Mouse (Mus musculus): ENCODE measurements around the gene Cadm4. TPM values are rescaled to one million over a fixed set of nuclear protein-coding genes. Genes with fewer than 3 reads are reported as not detected.

Cadm4 gene
- polyA plus RNA-seq (2012; rRNA removed): 54.7 and 66.4 TPM in 2 replicates

DNA sequence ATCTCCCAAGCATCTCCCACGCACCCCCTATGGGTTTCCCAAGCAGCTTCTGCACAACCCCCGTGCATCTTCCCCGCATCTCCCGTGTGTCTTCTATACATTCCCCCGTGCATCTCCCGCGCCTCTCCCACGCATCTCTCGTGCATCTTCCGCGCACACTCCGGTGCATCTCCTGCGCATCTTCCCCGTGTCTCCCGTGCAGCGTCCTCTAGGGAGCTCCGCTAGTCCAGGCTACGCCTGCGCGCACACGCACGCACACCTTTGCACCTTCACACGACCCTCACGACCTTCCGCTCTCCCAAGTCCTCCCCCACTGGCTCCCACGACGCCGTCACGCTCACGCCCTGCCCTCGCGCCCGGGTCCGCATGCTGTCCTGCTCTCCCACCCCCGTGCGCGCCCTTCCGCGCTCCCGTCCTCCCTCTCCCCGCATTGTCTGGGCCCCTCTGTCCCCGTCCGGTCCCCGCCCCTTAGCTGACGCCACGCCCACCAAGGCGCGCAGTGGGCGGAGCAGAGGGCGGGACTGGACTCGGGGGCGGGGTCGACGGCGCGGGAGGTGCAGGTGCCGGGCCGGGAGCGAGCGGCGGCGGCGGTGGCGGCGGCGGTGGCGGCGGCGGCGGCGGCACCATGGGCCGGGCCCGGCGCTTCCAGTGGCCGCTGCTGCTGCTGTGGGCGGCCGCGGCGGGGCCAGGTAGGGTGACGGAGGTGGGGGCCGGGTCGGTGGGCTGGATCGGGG, at the start of gene Cadm4:
Gene Cadm4, plus strand, starts transcription at position 550 of the 734 bp plus-strand sequence.
- Histone ChIP-seq H3K4me1 (ENCODE audit: control insufficient read depth, insufficient read depth, low read length) (0 out of 2 replicates have a peak, but pooled peaks cover 4% of the 10 kb centered on the region), H3K27ac (ENCODE audit: insufficient read depth, low read depth, low read length) (no peak within 1 kb of the TSS), H3K4me3 (ENCODE audit: insufficient read depth, low read depth, low read length) (peak within 1 kb of the TSS; percentile 66), H3K36me3 (ENCODE audit: control insufficient read depth, insufficient read depth, low read length) (no peaks in the 10 kb centered on the region), H3K27me3 (replicated peaks; ENCODE audit: control insufficient read depth, insufficient read depth, low read length) (no peaks in the 10 kb centered on the region)
- 1% methylated on average over 79 of the region's 83 CpGs for WGBS
- no peak for TF ChIP-seq CTCF (conservative IDR thresholded peaks at IDR 0.05; ENCODE audit: insufficient read depth, insufficient read length, low read depth, low read length)
- no peak for TF ChIP-seq POLR2A (IDR thresholded peaks at IDR 0.05; ENCODE audit: low read depth, low read length)
- DNase-seq: peak; percentile 85

- H3K4me1 ChIP-seq (ENCODE audit: control insufficient read depth, insufficient read depth, low read length): no peaks in the 10 kb centered on the region
- 81% methylated on average over 5 of the region's 5 CpGs for WGBS
- H3K27me3 ChIP-seq (replicated peaks; ENCODE audit: control insufficient read depth, insufficient read depth, low read length): no peaks in the 10 kb centered on the region
- no peak overlapping the region for H3K4me3 ChIP-seq (ENCODE audit: insufficient read depth, low read depth, low read length)
- no peaks in the 10 kb centered on the region for H3K36me3 ChIP-seq (ENCODE audit: control insufficient read depth, insufficient read depth, low read length)
- no peak overlapping the region for H3K27ac ChIP-seq (ENCODE audit: insufficient read depth, low read depth, low read length)
- no peak for DNase-seq
- TF ChIP-seq POLR2A (IDR thresholded peaks at IDR 0.05; ENCODE audit: low read depth, low read length) (no peak), CTCF (conservative IDR thresholded peaks at IDR 0.05; ENCODE audit: insufficient read depth, insufficient read length, low read depth, low read length) (no peak)
Measured at GRCm38 (mm10) chr7:24435305-24435704, 46.5 kb upstream of the Cadm4 start.

- WGBS: 58% methylated on average over 10 of the region's 10 CpGs
- no peaks in the 10 kb centered on the region for H3K4me1 ChIP-seq (ENCODE audit: control insufficient read depth, insufficient read depth, low read length)
- H3K4me3 ChIP-seq (ENCODE audit: insufficient read depth, low read depth, low read length): no peak overlapping the region
- no peak overlapping the region for H3K27ac ChIP-seq (ENCODE audit: insufficient read depth, low read depth, low read length)
- TF ChIP-seq CTCF (conservative IDR thresholded peaks at IDR 0.05; ENCODE audit: insufficient read depth, insufficient read length, low read depth, low read length) (no peak), POLR2A (IDR thresholded peaks at IDR 0.05; ENCODE audit: low read depth, low read length) (no peak)
- no peak for DNase-seq
- H3K27me3 ChIP-seq (replicated peaks; ENCODE audit: control insufficient read depth, insufficient read depth, low read length): no peaks in the 10 kb centered on the region
- no peaks in the 10 kb centered on the region for H3K36me3 ChIP-seq (ENCODE audit: control insufficient read depth, insufficient read depth, low read length)
Measured at GRCm38 (mm10) chr7:24437981-24438380, 43.8 kb upstream of the Cadm4 start.

DNA sequence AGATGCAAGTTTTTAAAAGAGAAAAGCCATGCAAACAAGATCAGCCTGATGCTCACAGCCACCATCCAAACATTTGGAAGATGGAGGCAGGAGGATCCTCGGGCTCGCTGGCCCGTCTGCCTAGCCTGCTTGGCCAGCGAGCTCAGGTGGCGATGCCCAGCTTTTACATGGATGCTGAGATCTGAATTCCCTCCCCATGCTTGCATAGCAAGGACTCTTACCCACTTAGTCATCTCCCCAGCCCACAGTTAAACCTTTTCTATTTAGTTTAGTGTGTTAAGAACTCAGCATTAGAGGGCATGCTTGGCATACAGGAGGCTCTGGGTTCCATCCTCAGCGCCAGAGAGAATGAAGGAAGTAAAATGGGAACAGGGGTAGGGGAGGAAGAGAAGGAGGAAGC, 42.6 kb upstream of the Cadm4 start:
- Histone ChIP-seq H3K36me3 (ENCODE audit: control insufficient read depth, insufficient read depth, low read length) (no peaks in the 10 kb centered on the region), H3K4me1 (ENCODE audit: control insufficient read depth, insufficient read depth, low read length) (no peaks in the 10 kb centered on the region), H3K27me3 (replicated peaks; ENCODE audit: control insufficient read depth, insufficient read depth, low read length) (no peaks in the 10 kb centered on the region), H3K27ac (ENCODE audit: insufficient read depth, low read depth, low read length) (no peak overlapping the region), H3K4me3 (ENCODE audit: insufficient read depth, low read depth, low read length) (no peak overlapping the region)
- 77% methylated on average over 6 of the region's 6 CpGs for WGBS
- no peak for TF ChIP-seq POLR2A (IDR thresholded peaks at IDR 0.05; ENCODE audit: low read depth, low read length)
- TF ChIP-seq CTCF (conservative IDR thresholded peaks at IDR 0.05; ENCODE audit: insufficient read depth, insufficient read length, low read depth, low read length): no peak
- no peak for DNase-seq

DNA sequence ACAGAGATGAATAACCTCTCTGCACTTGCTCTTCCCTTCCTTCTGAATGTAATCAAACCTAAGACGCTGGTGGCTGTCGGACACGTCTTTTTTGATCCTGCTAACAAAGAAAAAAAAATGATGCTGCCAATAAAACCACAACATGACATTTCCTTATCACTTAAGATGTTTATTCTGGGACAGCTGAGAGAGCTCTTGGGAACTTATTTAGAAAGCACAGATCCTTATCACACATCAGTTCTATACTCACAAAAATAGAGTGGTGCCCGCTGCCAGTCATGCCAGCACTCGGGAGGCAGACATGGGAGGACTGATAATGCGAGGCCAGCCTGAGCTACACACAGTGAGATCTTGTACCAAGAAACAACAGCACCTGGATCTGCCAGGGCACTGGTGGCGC, 41.9 kb upstream of the Cadm4 start:
- no peak for DNase-seq
- Histone ChIP-seq H3K4me1 (ENCODE audit: control insufficient read depth, insufficient read depth, low read length) (no peaks in the 10 kb centered on the region), H3K36me3 (ENCODE audit: control insufficient read depth, insufficient read depth, low read length) (no peaks in the 10 kb centered on the region), H3K27me3 (replicated peaks; ENCODE audit: control insufficient read depth, insufficient read depth, low read length) (no peaks in the 10 kb centered on the region), H3K27ac (ENCODE audit: insufficient read depth, low read depth, low read length) (no peak overlapping the region), H3K4me3 (ENCODE audit: insufficient read depth, low read depth, low read length) (no peak overlapping the region)
- WGBS: 68% methylated on average over 7 of the region's 7 CpGs
- TF ChIP-seq CTCF (conservative IDR thresholded peaks at IDR 0.05; ENCODE audit: insufficient read depth, insufficient read length, low read depth, low read length) (no peak), POLR2A (IDR thresholded peaks at IDR 0.05; ENCODE audit: low read depth, low read length) (no peak)

DNA sequence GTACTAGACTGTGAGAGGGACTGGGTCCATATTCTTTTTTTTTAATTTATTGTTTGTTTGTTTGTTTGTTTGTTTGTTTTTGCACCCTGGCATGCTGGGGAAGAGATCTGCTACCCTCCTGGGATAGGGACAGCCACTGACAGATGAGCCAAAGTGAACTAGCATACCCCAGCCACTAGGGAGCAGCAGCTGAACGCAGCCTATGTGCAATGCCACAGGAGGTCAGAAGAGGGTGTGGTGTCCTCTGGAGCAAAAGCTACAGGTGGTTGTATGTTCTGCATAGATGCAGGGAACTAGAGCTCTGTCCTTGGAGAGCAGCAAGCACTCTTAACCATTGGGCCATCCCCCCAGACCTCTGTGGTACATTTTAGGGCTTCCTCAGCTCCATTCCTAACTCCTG, 40.0 kb upstream of the Cadm4 start:
- Histone ChIP-seq H3K4me1 (ENCODE audit: control insufficient read depth, insufficient read depth, low read length) (no peaks in the 10 kb centered on the region), H3K4me3 (ENCODE audit: insufficient read depth, low read depth, low read length) (no peak overlapping the region), H3K27me3 (replicated peaks; ENCODE audit: control insufficient read depth, insufficient read depth, low read length) (no peaks in the 10 kb centered on the region), H3K36me3 (ENCODE audit: control insufficient read depth, insufficient read depth, low read length) (no peaks in the 10 kb centered on the region), H3K27ac (ENCODE audit: insufficient read depth, low read depth, low read length) (no peak overlapping the region)
- 14% methylated on average over 1 of the region's 1 CpGs for WGBS
- TF ChIP-seq POLR2A (IDR thresholded peaks at IDR 0.05; ENCODE audit: low read depth, low read length) (no peak), CTCF (conservative IDR thresholded peaks at IDR 0.05; ENCODE audit: insufficient read depth, insufficient read length, low read depth, low read length) (peak; percentile 100)
- DNase-seq: peak; percentile 79

GRCm38 (mm10) chr7:24442313-24442712, 39.5 kb upstream of the Cadm4 start:
- H3K27ac ChIP-seq (ENCODE audit: insufficient read depth, low read depth, low read length): no peak overlapping the region
- DNase-seq: no peak

More at GRCm38 (mm10) chr7:24442313-24442712, 39.5 kb upstream of the Cadm4 start:
- no peaks in the 10 kb centered on the region for H3K4me1 ChIP-seq (ENCODE audit: control insufficient read depth, insufficient read depth, low read length)
- no peak for TF ChIP-seq POLR2A (IDR thresholded peaks at IDR 0.05; ENCODE audit: low read depth, low read length)
- no peak for TF ChIP-seq CTCF (conservative IDR thresholded peaks at IDR 0.05; ENCODE audit: insufficient read depth, insufficient read length, low read depth, low read length)
- WGBS: 60% methylated on average over 8 of the region's 8 CpGs
- H3K27me3 ChIP-seq (replicated peaks; ENCODE audit: control insufficient read depth, insufficient read depth, low read length): no peaks in the 10 kb centered on the region
- no peaks in the 10 kb centered on the region for H3K36me3 ChIP-seq (ENCODE audit: control insufficient read depth, insufficient read depth, low read length)
- H3K4me3 ChIP-seq (ENCODE audit: insufficient read depth, low read depth, low read length): no peak overlapping the region

Data from kidney, adult 2 months (tissue).